Mouse (Mus musculus) heart, adult 2 months (tissue): Measurements from ENCODE around the gene Ccdc141.

Experiments
- CTCF ChIP-seq: fragments of 200-600 bp; IDR thresholded peaks from 2 replicates; pipeline ENCODE4 v1.8.1; 2022; ENCODE audit warnings: antibody characterized with exemption, mild to moderate bottlenecking, moderate library complexity
- EP300 ChIP-seq: fragments of 200-500 bp; IDR thresholded peaks from 2 replicates; pipeline ENCODE4 v1.6.1; 2011; ENCODE audit warnings: low read depth, low read length, control low read depth; ENCODE audit not compliant: insufficient read depth
- POLR2A ChIP-seq: fragments of 200-500 bp; IDR thresholded peaks from 2 replicates; pipeline ENCODE4 v1.6.1; 2011; ENCODE audit warnings: mild to moderate bottlenecking, low read depth, low read length, control low read depth; ENCODE audit not compliant: insufficient read depth

DNA sequence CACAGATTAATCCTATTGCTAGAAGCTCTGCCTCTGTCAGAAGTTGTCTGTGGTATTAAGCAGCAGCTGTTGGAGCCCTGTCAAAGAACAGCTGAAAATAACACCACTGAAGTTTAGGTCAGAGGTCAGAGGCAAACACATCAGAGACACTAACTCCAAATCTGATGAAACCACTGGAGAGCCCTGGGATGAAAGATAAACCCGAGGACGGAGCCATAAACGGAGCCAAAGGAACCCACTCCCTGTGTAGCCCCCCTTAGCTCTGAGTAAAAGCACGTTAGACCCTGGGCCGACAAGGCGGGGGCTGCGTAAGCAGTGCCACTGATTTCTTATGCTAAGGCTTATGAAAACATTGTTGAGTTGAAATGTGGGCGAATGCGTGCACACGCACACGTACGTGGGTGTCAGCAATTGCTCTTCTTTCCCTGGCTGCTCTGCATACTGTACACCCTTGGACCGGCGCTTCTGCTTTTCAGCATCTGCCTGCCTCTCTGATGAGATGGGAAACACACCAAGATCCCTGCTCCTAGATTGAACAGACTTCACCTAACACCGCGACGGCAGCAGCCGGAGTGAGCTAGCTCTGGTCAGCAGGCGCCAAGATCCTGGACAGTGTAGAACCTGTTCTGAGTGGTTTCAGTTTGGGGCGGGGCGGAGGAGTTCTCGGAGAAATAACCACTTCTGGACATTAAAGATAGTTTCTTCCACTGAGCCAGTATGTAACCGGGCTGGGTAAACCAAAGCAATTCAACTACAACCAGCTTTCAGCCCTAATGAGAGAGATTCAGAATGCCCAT is 1.2 kb upstream of the Ccdc141 start:
- TF ChIP-seq EP300 (no peak), POLR2A (0 out of 2 replicates have a peak, but pooled peaks have one; percentile 11), CTCF (no peak)
